Mouse (Mus musculus): ENCODE results near the gene Gm4177. TPM values are rescaled to one million over a fixed set of nuclear protein-coding genes. Genes with fewer than 3 reads are reported as not detected.
"Not testable (repeated sequence)": the region's sequence is repeated elsewhere in the genome, so short reads cannot be mapped to it uniquely, and the experiment has no call there.

The Gm4177 gene
- polyA plus RNA-seq (2012; rRNA removed), result not detected in 2 replicates

GRCm38 (mm10) chr7:21796628-21797027 lies at the start of gene Gm4177:
Gene Gm4177 (minus strand): TSS chr7:21796728.
- not testable (repeated sequence) for H3K27ac ChIP-seq (ENCODE audit: insufficient read depth, low read length); H3K4me1 ChIP-seq (ENCODE audit: control insufficient read depth, insufficient read depth, insufficient read length); H3K4me3 ChIP-seq (ENCODE audit: extremely low read depth, insufficient read depth, insufficient read length); H3K27me3 ChIP-seq (ENCODE audit: control insufficient read depth, insufficient read depth, low read length); H3K36me3 ChIP-seq (ENCODE audit: control insufficient read depth, insufficient read depth, low read length); DNase-seq (ENCODE audit: low read depth in 1 of 2, low spot score in 2 of 2)
- WGBS, result no CpG with 5 or more reads among the region's 3 CpGs

- H3K4me1 ChIP-seq (ENCODE audit: control insufficient read depth, insufficient read depth, insufficient read length), result not testable (repeated sequence)
Measured at GRCm38 (mm10) chr7:21844167-21844566, 47.6 kb upstream of the Gm4177 start, which contains the start of gene Gm5725. Gene Gm5725 (minus strand): TSS chr7:21844267.

GRCm38 (mm10) chr7:21832051-21832450 lies 35.5 kb upstream of the Gm4177 start, which contains the start of gene Vmn1r135:
Gene Vmn1r135 (plus strand): TSS chr7:21832351.
- H3K4me1 ChIP-seq (ENCODE audit: control insufficient read depth, insufficient read depth, insufficient read length); H3K27ac ChIP-seq (ENCODE audit: insufficient read depth, low read length); H3K27me3 ChIP-seq (ENCODE audit: control insufficient read depth, insufficient read depth, low read length); DNase-seq (ENCODE audit: low read depth in 1 of 2, low spot score in 2 of 2); H3K36me3 ChIP-seq (ENCODE audit: control insufficient read depth, insufficient read depth, low read length); H3K4me3 ChIP-seq (ENCODE audit: extremely low read depth, insufficient read depth, insufficient read length): not testable (repeated sequence)
- no CpG with 5 or more reads among the region's 1 CpGs for WGBS

More at GRCm38 (mm10) chr7:21844167-21844566, 47.6 kb upstream of the Gm4177 start, which contains the start of gene Gm5725:
- H3K27me3 ChIP-seq (ENCODE audit: control insufficient read depth, insufficient read depth, low read length); DNase-seq (ENCODE audit: low read depth in 1 of 2, low spot score in 2 of 2); H3K4me3 ChIP-seq (ENCODE audit: extremely low read depth, insufficient read depth, insufficient read length); H3K27ac ChIP-seq (ENCODE audit: insufficient read depth, low read length); H3K36me3 ChIP-seq (ENCODE audit: control insufficient read depth, insufficient read depth, low read length): not testable (repeated sequence)
- no CpG with 5 or more reads among the region's 1 CpGs for WGBS

GRCm38 (mm10) chr7:21761375-21761774 lies 35.2 kb downstream of the Gm4177 start, which contains the start of gene Gm4175:
Gene Gm4175 (minus strand): TSS chr7:21761475.
- not testable (repeated sequence) for H3K27me3 ChIP-seq (ENCODE audit: control insufficient read depth, insufficient read depth, low read length); H3K4me3 ChIP-seq (ENCODE audit: extremely low read depth, insufficient read depth, insufficient read length); DNase-seq (ENCODE audit: low read depth in 1 of 2, low spot score in 2 of 2); H3K27ac ChIP-seq (ENCODE audit: insufficient read depth, low read length); H3K36me3 ChIP-seq (ENCODE audit: control insufficient read depth, insufficient read depth, low read length); H3K4me1 ChIP-seq (ENCODE audit: control insufficient read depth, insufficient read depth, insufficient read length)
- no CpG with 5 or more reads among the region's 5 CpGs for whole genome bisulfite sequencing

Other genes with a start within 250 kb of the Gm4177 start
- gene Vmn1r132, start 182.6 kb downstream of the Gm4177 start, polyA plus RNA-seq (2012; rRNA removed), result not detected in 2 replicates
- gene Gm4175, start 35.3 kb downstream of the Gm4177 start, polyA plus RNA-seq (2012; rRNA removed), result not detected in 2 replicates
- not detected in 2 replicates for gene Vmn1r135, start 35.6 kb upstream of the Gm4177 start, polyA plus RNA-seq (2012; rRNA removed)
- not detected in 2 replicates for gene Gm5725, start 47.5 kb upstream of the Gm4177 start, polyA plus RNA-seq (2012; rRNA removed)
- not detected in 2 replicates for gene Gm5891, start 124.6 kb upstream of the Gm4177 start, polyA plus RNA-seq (2012; rRNA removed)
- not detected in 2 replicates for gene Vmn1r137, start 197.9 kb upstream of the Gm4177 start, polyA plus RNA-seq (2012; rRNA removed)
- not detected in 2 replicates for gene Vmn1r138, start 232.2 kb upstream of the Gm4177 start, polyA plus RNA-seq (2012; rRNA removed)

Measured in spleen, adult 2 months (tissue).